Mouse (Mus musculus) midbrain, embryonic 14.5 days (tissue): ENCODE data around the gene Ston2. TPM values are rescaled to one million over a fixed set of nuclear protein-coding genes. Genes with fewer than 3 reads are reported as not detected.

ENCODE experiments used
- ATAC-seq: fragments of 200-750 bp; cut with Nextera tagmentation; 2 replicates; pipeline ENCODE4 v1.8.0; 2017; ENCODE audit warnings: moderate number of reproducible peaks, moderate library complexity; ENCODE audit not compliant: low FRiP score, low TSS enrichment
- DNase-seq: peaks from one replicate; pipeline ENCODE4 v3.0.0-alpha.2; 2015
- H3K27ac ChIP-seq: fragments of 300-500 bp; sonication (generic); replicated peaks from 2 replicates; pipeline ENCODE4 v1.5.1; 2014; ENCODE audit warnings: mild to moderate bottlenecking, low read depth, low read length, moderate library complexity
- H3K27me3 ChIP-seq: fragments of 300-500 bp; sonication (generic); 2 replicates; pipeline ENCODE4 v1.6.1; 2014; ENCODE audit warnings: low read length, control low read depth, mixed read lengths; ENCODE audit not compliant: control insufficient read depth, insufficient read depth
- H3K36me3 ChIP-seq: fragments of 300-500 bp; sonication (generic); 2 replicates; pipeline ENCODE4 v1.6.1; 2014; ENCODE audit warnings: low read length, control low read depth; ENCODE audit not compliant: control insufficient read depth, insufficient read depth
- H3K4me1 ChIP-seq: fragments of 300-500 bp; sonication (generic); 2 replicates; pipeline ENCODE4 v1.6.1; 2014; ENCODE audit warnings: mild to moderate bottlenecking, antibody characterized with exemption, low read length, control low read depth; ENCODE audit not compliant: control insufficient read depth, insufficient read depth
- H3K4me2 ChIP-seq: fragments of 300-500 bp; sonication (generic); 2 replicates; pipeline ENCODE4 v1.6.1; 2014; ENCODE audit warnings: mild to moderate bottlenecking, low read length, moderate library complexity
- H3K4me3 ChIP-seq: fragments of 300-500 bp; sonication (generic); replicated peaks from 2 replicates; pipeline ENCODE4 v1.5.1; 2014; ENCODE audit warnings: low read depth, low read length
- H3K9ac ChIP-seq: fragments of 300-500 bp; sonication (generic); replicated peaks from 2 replicates; pipeline ENCODE4 v1.6.1; 2014; ENCODE audit warnings: mild to moderate bottlenecking, low read length, moderate library complexity
- H3K9me3 ChIP-seq: fragments of 300-500 bp; sonication (generic); 2 replicates; pipeline ENCODE4 v1.6.1; 2016; ENCODE audit warnings: low read length, control low read depth, mixed read lengths; ENCODE audit not compliant: control insufficient read depth
- WGBS: fragments of 180-500 bp; shearing (Covaris S2); extraction: QIAGEN DNeasy Blood & Tissue Kit; methylation state at CpG from one replicate; pipeline ENCODE4 v1.1.7; 2014; 5-methylcytosine and 5-hydroxymethylcytosine counted together
- polyA plus RNA-seq: library from polyadenylated mRNA; unstranded; fragments of >200 nt; fragmentation: Nextera tagmentation; extraction: Ambion mirVana; gene quantifications from 2 replicates; pipeline ENCODE4 v1.2.1, GENCODE M21; 2014

Ston2 gene
- polyA plus RNA-seq, 1 experiment from 2014 or later: 5.0 TPM

- no peaks in the 10 kb centered on the region for H3K36me3 ChIP-seq
- 11% methylated on average over 2 of the region's 2 CpGs for WGBS
- no peak overlapping the region for H3K27ac ChIP-seq
- H3K4me2 ChIP-seq: no peak overlapping the region
- DNase-seq (no peak), ATAC-seq (no peak)
- H3K9ac ChIP-seq: no peak overlapping the region
- H3K4me1 ChIP-seq: peaks cover 5% of the 10 kb centered on the region; the same call in 1 of the 2 replicates
- no peaks in the 10 kb centered on the region for H3K9me3 ChIP-seq
- H3K27me3 ChIP-seq: no peaks in the 10 kb centered on the region
- H3K4me3 ChIP-seq: no peak overlapping the region
Observed at GRCm38 (mm10) chr12:91765054-91765453, 23.1 kb downstream of the Ston2 start.

- Histone ChIP-seq H3K4me2 (no peak overlapping the region), H3K4me1 (peaks cover 5% of the 10 kb centered on the region; the same call in 1 of the 2 replicates), H3K27ac (no peak overlapping the region), H3K27me3 (no peaks in the 10 kb centered on the region), H3K36me3 (no peaks in the 10 kb centered on the region), H3K9me3 (no peaks in the 10 kb centered on the region), H3K9ac (no peak overlapping the region), H3K4me3 (no peak overlapping the region)
- DNase-seq: no peak
- WGBS: 64% methylated on average over 2 of the region's 2 CpGs
- no peak for ATAC-seq
Observed at GRCm38 (mm10) chr12:91764471-91764870, 23.7 kb downstream of the Ston2 start.

GRCm38 (mm10) chr12:91759836-91760235 lies 28.4 kb downstream of the Ston2 start:
- Histone ChIP-seq H3K4me2 (no peak overlapping the region), H3K4me3 (no peak overlapping the region), H3K9me3 (no peaks in the 10 kb centered on the region), H3K36me3 (no peaks in the 10 kb centered on the region), H3K4me1 (no peaks in the 10 kb centered on the region), H3K27ac (no peak overlapping the region), H3K27me3 (no peaks in the 10 kb centered on the region), H3K9ac (no peak overlapping the region)
- DNase-seq (no peak), ATAC-seq (no peak)
- 91% methylated on average over 3 of the region's 3 CpGs for WGBS

- 89% methylated on average over 13 of the region's 13 CpGs for WGBS
- ATAC-seq (no peak), DNase-seq (no peak)
- Histone ChIP-seq H3K4me3 (no peak overlapping the region), H3K36me3 (no peaks in the 10 kb centered on the region), H3K4me2 (no peak overlapping the region), H3K4me1 (no peaks in the 10 kb centered on the region), H3K27ac (no peak overlapping the region), H3K27me3 (no peaks in the 10 kb centered on the region), H3K9ac (no peak overlapping the region), H3K9me3 (no peaks in the 10 kb centered on the region)
Observed at GRCm38 (mm10) chr12:91757854-91758562, 30.2 kb downstream of the Ston2 start.

GRCm38 (mm10) chr12:91756562-91757166 lies 31.5 kb downstream of the Ston2 start:
- no peaks in the 10 kb centered on the region for H3K9me3 ChIP-seq

GRCm38 (mm10) chr12:91754606-91755005 lies 33.6 kb downstream of the Ston2 start:
- Histone ChIP-seq H3K36me3 (no peaks in the 10 kb centered on the region), H3K4me3 (no peak overlapping the region), H3K27me3 (no peaks in the 10 kb centered on the region), H3K4me1 (0 out of 2 replicates have a peak, but pooled peaks cover 3% of the 10 kb centered on the region), H3K4me2 (no peak overlapping the region), H3K9me3 (no peaks in the 10 kb centered on the region), H3K27ac (no peak overlapping the region), H3K9ac (no peak overlapping the region)
- DNase-seq (peak; percentile 50), ATAC-seq (no peak)
- 80% methylated on average over 6 of the region's 6 CpGs for WGBS

More at GRCm38 (mm10) chr12:91756562-91757166, 31.5 kb downstream of the Ston2 start:
- no peak overlapping the region for H3K4me2 ChIP-seq
- no peaks in the 10 kb centered on the region for H3K27me3 ChIP-seq
- no peak overlapping the region for H3K27ac ChIP-seq
- ATAC-seq: no peak
- WGBS: 68% methylated on average over 5 of the region's 5 CpGs
- no peaks in the 10 kb centered on the region for H3K4me1 ChIP-seq
- no peak for DNase-seq
- H3K36me3 ChIP-seq: no peaks in the 10 kb centered on the region
- no peak overlapping the region for H3K4me3 ChIP-seq
- no peak overlapping the region for H3K9ac ChIP-seq

- H3K4me1 ChIP-seq: 0 out of 2 replicates have a peak, but pooled peaks cover 3% of the 10 kb centered on the region
- DNase-seq (no peak), ATAC-seq (no peak)
- no peak overlapping the region for H3K4me3 ChIP-seq
- H3K27me3 ChIP-seq: no peaks in the 10 kb centered on the region
- no peak overlapping the region for H3K27ac ChIP-seq
- no peaks in the 10 kb centered on the region for H3K36me3 ChIP-seq
- no peaks in the 10 kb centered on the region for H3K9me3 ChIP-seq
- WGBS: 92% methylated on average over 5 of the region's 5 CpGs
- no peak overlapping the region for H3K4me2 ChIP-seq
- H3K9ac ChIP-seq: no peak overlapping the region
Observed at GRCm38 (mm10) chr12:91752711-91753110, 35.5 kb downstream of the Ston2 start.

GRCm38 (mm10) chr12:91751893-91752597 lies 36.1 kb downstream of the Ston2 start:
- ATAC-seq (no peak), DNase-seq (no peak)
- Histone ChIP-seq H3K4me2 (no peak overlapping the region), H3K36me3 (no peaks in the 10 kb centered on the region), H3K4me3 (no peak overlapping the region), H3K9me3 (no peaks in the 10 kb centered on the region), H3K27ac (no peak overlapping the region), H3K4me1 (0 out of 2 replicates have a peak, but pooled peaks cover 3% of the 10 kb centered on the region), H3K27me3 (no peaks in the 10 kb centered on the region), H3K9ac (no peak overlapping the region)
- WGBS: 91% methylated on average over 13 of the region's 13 CpGs
